Mouse (Mus musculus): ENCODE data around the gene Lima1.

The Lima1 gene

GRCm38 (mm10) chr15:99834681-99835080 is 40.6 kb downstream of the Lima1 start:
- no peak for DNase-seq

GRCm38 (mm10) chr15:99833648-99834454 is 41.4 kb downstream of the Lima1 start:
- DNase-seq: no peak

- no peak for DNase-seq
Measured at GRCm38 (mm10) chr15:99831535-99831934, 43.7 kb downstream of the Lima1 start.

GRCm38 (mm10) chr15:99828061-99828460 is 47.2 kb downstream of the Lima1 start:
- DNase-seq: no peak

GRCm38 (mm10) chr15:99826210-99826888 is 48.9 kb downstream of the Lima1 start:
- no peak for DNase-seq

GRCm38 (mm10) chr15:99825211-99825610 is 50.0 kb downstream of the Lima1 start:
- no peak for DNase-seq

- no peak for DNase-seq
Measured at GRCm38 (mm10) chr15:99823322-99823898, 51.8 kb downstream of the Lima1 start.

GRCm38 (mm10) chr15:99822501-99822900 is 52.8 kb downstream of the Lima1 start:
- DNase-seq: peak in 1 of 2 experiments; percentile 51

- DNase-seq: no peak
Measured at GRCm38 (mm10) chr15:99819621-99820279, 55.5 kb downstream of the Lima1 start.

- DNase-seq: no peak
Measured at GRCm38 (mm10) chr15:99819109-99819440, 56.2 kb downstream of the Lima1 start.

GRCm38 (mm10) chr15:99818321-99819108 is 56.7 kb downstream of the Lima1 start:
- DNase-seq: peak; percentile 44 to 65

- no peak for DNase-seq
Measured at GRCm38 (mm10) chr15:99817343-99818235, 57.7 kb downstream of the Lima1 start.

GRCm38 (mm10) chr15:99815999-99816398 is 59.3 kb downstream of the Lima1 start:
- no peak for DNase-seq

- DNase-seq: no peak
Measured at GRCm38 (mm10) chr15:99814554-99815260, 60.5 kb downstream of the Lima1 start.

- no peak for DNase-seq
Measured at GRCm38 (mm10) chr15:99813639-99814038, 61.6 kb downstream of the Lima1 start.

GRCm38 (mm10) chr15:99812097-99812496 is 63.2 kb downstream of the Lima1 start:
- no peak for DNase-seq

GRCm38 (mm10) chr15:99807776-99808735 is 67.2 kb downstream of the Lima1 start:
- no peak for DNase-seq

- DNase-seq: no peak
Measured at GRCm38 (mm10) chr15:99806171-99806570, 69.1 kb downstream of the Lima1 start.

GRCm38 (mm10) chr15:99805673-99806072 is 69.6 kb downstream of the Lima1 start:
- no peak for DNase-seq

- DNase-seq: no peak
Measured at GRCm38 (mm10) chr15:99803186-99803644, 72.0 kb downstream of the Lima1 start.
